Mouse (Mus musculus): ENCODE data around the gene Syn2. TPM values are rescaled to one million over a fixed set of nuclear protein-coding genes. Genes with fewer than 3 reads are reported as not detected.

Syn2 gene
- total RNA-seq, 2 experiments from 2014 or later, result 0.99 to 1.3 TPM

DNA sequence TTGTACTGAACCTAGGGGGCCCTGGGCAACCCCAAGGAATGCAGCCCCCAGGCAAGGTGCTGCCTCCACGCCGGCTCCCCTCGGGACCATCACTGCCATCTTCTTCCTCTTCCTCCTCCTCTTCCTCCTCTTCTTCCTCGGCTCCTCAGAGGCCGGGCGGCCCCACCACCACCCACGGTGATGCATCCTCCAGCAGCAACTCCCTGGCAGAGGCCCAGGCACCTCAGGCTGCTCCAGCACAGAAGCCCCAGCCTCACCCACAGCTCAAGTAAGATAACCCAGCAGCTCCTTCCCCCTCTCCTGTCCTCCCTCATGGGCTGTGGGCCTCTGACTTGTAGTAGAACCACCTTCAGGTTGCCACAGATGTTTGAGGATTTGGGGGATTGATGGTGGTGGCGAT, 143.4 kb downstream of the Syn2 start:
- intact Hi-C loops (cut with DNase I), result loop anchor here (10.0 kb wide), 1 partner anchor 223 kb away; no protein-coding TSS in a partner anchor
- no peak for DNase-seq

DNA sequence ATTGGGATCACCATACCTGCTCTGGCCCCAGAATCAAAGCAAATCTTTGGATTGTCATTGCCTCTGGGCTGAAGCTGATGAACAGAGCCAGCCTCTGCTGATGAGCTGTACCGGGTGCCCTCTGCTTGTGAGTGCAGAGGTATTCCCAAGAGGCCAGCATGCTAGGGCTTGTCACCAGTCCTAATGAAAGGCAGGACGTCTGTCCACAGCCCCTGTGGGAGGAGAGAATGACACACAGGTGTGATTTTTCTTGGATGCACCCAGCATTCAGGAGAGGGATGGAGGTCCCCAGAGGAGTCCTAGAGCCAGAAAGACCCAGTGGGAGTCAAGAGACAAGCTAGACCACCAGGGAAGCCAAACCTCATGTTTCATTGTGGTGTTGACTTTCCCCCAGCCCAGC, 144.9 kb downstream of the Syn2 start:
- no peak for DNase-seq
- intact Hi-C loops (cut with DNase I), result loop anchor here (10.0 kb wide), 1 partner anchor 225 kb away; no protein-coding TSS in a partner anchor

DNA sequence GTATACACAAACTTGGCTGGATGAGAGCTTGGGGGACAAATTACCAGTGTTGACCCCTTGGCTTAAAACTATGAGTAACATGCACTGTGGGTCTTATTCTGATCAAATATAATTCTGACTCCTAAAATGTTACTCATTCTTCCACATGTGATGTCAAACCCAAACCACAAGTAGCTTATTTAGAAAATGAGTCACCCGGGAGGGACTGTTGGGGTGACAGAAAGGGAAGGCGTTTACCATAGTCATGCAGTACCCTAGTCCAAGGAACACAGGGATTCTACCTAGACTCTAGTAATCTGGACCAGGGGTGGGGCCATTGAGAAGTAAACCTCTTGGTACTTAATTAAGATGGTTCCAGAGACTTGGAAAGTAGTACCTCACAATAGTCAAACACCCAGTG, 149.5 kb downstream of the Syn2 start:
- intact Hi-C loops (cut with DNase I), result no loop called here
- DNase-seq, result no peak

GRCm38 (mm10) chr6:115286441-115286840, 151.7 kb downstream of the Syn2 start:
- intact Hi-C loops (cut with DNase I), result no loop called here
- no peak for DNase-seq

GRCm38 (mm10) chr6:115288223-115288622, 153.5 kb downstream of the Syn2 start:
- no peak for DNase-seq
- intact Hi-C loops (cut with DNase I), result no loop called here

GRCm38 (mm10) chr6:115290561-115290960, 155.9 kb downstream of the Syn2 start:
- intact Hi-C loops (cut with DNase I), result no loop called here
- DNase-seq, result no peak

- intact Hi-C loops (cut with DNase I), result no loop called here
- DNase-seq, result no peak
These were observed 156.4 kb downstream of the Syn2 start for GRCm38 (mm10) chr6:115291068-115291467.

DNA sequence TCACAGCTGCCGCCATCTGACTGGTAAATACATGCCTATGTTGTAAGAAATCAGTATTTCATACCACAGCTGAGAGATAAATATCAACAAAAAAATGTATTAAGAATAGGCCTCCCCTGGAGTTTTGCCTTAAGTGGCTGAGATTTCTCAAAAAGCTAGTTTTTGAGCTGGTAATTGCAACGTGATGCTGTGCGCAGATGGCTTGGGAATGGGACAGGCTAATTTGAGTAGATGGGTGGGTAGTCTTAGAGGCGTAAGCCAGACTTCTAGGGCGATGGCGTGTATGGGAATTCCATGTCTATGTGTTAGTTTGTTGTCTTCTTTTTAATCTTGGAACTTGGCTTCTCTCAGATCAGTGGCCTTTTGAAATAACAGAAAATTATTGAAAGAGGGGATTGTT, 157.1 kb downstream of the Syn2 start:
- intact Hi-C loops (cut with DNase I), result no loop called here

GRCm38 (mm10) chr6:115292621-115293020, 157.9 kb downstream of the Syn2 start:
- no peak for DNase-seq
- intact Hi-C loops (cut with DNase I), result no loop called here

More for the DNA sequence above, 157.1 kb downstream of the Syn2 start:
- DNase-seq, result no peak

DNA sequence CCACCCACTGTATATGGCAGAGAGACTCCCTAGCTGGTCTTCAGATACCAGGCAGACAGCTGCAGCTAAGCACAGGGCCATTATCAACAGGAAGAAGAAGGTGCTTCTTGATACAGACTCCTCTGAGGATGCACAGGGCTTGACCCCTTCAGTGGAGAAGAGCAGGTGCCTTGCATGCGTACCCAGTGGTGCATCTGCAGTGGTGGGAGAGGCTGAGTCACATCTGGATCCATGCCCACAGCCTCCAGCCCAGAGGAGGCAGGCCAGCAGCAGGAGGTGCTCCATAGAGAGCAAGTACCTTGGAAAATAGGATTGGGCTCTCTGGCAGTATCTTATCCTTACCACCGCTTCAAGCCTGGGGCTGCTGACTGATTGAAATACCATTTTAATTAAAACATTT, 159.2 kb downstream of the Syn2 start:
- DNase-seq, result no peak
- intact Hi-C loops (cut with DNase I), result no loop called here

DNA sequence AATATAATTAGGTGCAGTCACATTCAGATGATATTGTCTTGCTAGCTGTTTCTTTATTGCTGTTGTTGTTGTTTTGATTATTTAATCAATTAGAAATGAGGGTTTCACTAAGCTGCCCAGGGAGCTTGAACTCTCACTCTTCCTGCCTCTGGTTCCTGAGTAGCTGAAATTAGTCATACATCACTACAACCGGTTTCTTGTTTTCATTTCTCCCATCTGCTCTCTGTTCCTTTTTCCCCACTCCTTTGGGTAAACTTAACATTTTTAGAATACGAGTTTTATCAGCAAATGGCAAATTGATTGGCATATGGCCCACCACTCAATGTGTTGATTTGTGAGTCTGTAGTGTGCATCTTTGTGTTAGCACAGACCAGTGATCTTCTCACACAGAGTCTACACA, 172.4 kb downstream of the Syn2 start:
- intact Hi-C loops (cut with DNase I), result no loop called here
- no peak for DNase-seq

DNA sequence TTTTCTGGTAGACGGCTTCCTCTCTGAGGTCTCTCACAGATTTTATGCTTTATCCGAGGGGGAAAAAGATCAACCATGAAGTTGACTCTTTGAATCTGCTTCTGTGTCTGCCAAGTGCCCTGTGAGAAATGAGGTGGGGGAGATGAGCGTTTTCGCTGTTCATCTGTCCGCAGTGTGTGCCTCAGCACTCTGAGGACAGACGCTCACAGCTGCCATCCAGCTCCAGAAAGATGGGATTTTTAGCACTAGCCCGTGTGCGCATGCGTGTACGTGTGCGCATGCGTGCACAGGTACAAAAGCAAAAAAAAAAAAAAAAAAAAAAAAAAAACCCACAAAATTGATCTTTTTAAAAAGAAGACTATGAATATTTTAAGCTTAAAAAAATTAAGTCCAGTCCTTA, 178.1 kb downstream of the Syn2 start:
- intact Hi-C loops (cut with DNase I), result no loop called here

DNA sequence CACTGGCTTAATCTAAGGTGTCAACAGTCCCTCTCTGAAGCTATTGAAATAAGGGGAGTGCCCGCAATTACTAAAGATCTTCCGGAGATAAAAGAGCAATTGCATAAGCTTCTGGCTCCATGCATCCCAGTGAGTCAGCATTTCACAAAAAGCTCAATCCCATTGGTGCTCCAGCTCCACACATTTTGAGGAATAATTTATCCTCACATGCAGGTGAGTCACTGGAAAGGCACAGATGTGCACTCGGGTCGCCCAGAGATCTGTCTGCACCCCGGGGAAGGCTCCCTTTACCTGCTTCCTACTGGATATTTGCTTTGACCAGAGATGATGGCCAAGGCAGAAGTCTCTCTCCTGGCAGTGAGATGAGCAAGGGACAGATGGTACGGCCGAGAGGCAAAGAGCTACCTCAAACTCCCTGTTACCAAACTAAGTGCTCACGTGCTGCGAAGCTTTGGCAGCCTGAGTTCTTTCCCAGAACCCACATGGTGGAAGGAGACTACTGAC, 178.6 kb downstream of the Syn2 start:
- intact Hi-C loops (cut with DNase I), result no loop called here
- DNase-seq, result no peak

More for the DNA sequence above, 178.1 kb downstream of the Syn2 start:
- no peak for DNase-seq

GRCm38 (mm10) chr6:115313910-115314309, 179.2 kb downstream of the Syn2 start:
- intact Hi-C loops (cut with DNase I), result no loop called here
- no peak for DNase-seq

DNA sequence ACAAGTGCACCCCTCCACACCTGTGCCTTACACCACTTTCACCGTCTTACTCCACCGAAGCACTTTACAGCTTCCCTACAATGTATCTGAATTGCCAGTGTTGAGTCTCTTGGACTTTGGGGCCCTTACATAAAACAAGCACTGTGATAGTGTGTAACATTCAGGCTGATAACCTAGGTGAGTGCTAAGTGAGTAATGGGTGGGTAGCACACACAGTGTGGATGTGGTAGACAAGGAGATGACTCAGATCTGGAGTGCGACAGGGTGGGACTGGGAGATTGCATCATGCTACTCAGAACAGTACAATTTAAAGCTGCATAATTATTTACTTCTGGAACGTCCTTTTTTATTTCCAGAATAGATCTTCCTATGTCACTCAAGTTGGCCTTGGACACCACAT, 181.1 kb downstream of the Syn2 start:
- DNase-seq, result no peak
- intact Hi-C loops (cut with DNase I), result no loop called here

- DNase-seq, result peak in 1 of 2 experiments; percentile 23
- intact Hi-C loops (cut with DNase I), result no loop called here
These were observed 182.1 kb downstream of the Syn2 start for GRCm38 (mm10) chr6:115316811-115317221.

DNA sequence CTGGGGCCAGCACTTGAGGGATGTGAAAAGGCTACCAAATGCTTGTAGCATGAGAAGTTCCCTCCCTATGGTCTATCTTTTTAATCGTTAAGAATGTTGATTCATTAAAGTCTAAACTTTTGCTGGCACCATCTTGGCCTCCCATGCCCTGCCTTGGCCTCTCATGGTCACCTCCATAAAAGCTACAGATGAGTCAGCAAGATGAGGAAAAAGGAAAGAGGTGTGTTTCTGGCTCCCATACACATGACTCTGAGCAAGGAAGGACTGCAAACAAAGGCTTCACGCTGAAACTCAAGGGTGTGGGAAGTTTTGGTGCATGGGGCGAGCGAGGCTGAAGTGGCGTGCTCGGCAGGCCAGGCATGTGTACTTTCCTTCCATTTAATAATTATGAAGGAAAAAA, 184.1 kb downstream of the Syn2 start:
- DNase-seq, result no peak
- intact Hi-C loops (cut with DNase I), result no loop called here

- intact Hi-C loops (cut with DNase I), result no loop called here
These were observed 185.0 kb downstream of the Syn2 start for GRCm38 (mm10) chr6:115319686-115320085.

GRCm38 (mm10) chr6:115320927-115321714, 186.4 kb downstream of the Syn2 start:
- intact Hi-C loops (cut with DNase I), result no loop called here
- no peak for DNase-seq

More at GRCm38 (mm10) chr6:115319686-115320085, 185.0 kb downstream of the Syn2 start:
- DNase-seq, result no peak

GRCm38 (mm10) chr6:115321883-115322351, 187.2 kb downstream of the Syn2 start:
- intact Hi-C loops (cut with DNase I), result no loop called here
- DNase-seq, result no peak

GRCm38 (mm10) chr6:115322956-115323355, 188.3 kb downstream of the Syn2 start:
- no peak for DNase-seq
- intact Hi-C loops (cut with DNase I), result no loop called here

- intact Hi-C loops (cut with DNase I), result no loop called here
- DNase-seq, result no peak
These were observed 196.3 kb downstream of the Syn2 start for GRCm38 (mm10) chr6:115330964-115331363.
